Mouse (Mus musculus) neural tube, embryonic 10.5 days (tissue): ENCODE measurements around the gene Rgs7bp.

Experiments used
- DNase-seq: peaks from one replicate; pipeline ENCODE4 v3.0.0-alpha.2; 2017; ENCODE audit warnings: low spot score; ENCODE audit errors: extremely low spot score

The Rgs7bp gene

GRCm38 (mm10) chr13:105054181-105054940 lies at the start of gene Rgs7bp:
Gene Rgs7bp (minus strand): TSS chr13:105054930.
- DNase-seq = peak; percentile 85

- DNase-seq = no peak
Observed at GRCm38 (mm10) chr13:105104385-105104784, 49.7 kb upstream of the Rgs7bp start.

GRCm38 (mm10) chr13:105100705-105101104 lies 46.0 kb upstream of the Rgs7bp start:
- DNase-seq = no peak

- no peak for DNase-seq
Observed at GRCm38 (mm10) chr13:105096316-105096715, 41.6 kb upstream of the Rgs7bp start.

GRCm38 (mm10) chr13:105089276-105089675 lies 34.5 kb upstream of the Rgs7bp start:
- DNase-seq = no peak

GRCm38 (mm10) chr13:105081862-105082261 lies 27.1 kb upstream of the Rgs7bp start, which contains the start of gene 4933425L06Rik:
Gene 4933425L06Rik (plus strand): TSS chr13:105082122.
- DNase-seq = no peak

GRCm38 (mm10) chr13:105066890-105067845 lies 12.4 kb upstream of the Rgs7bp start:
- no peak for DNase-seq

- DNase-seq = no peak
Observed at GRCm38 (mm10) chr13:105066119-105066518, 11.4 kb upstream of the Rgs7bp start.

GRCm38 (mm10) chr13:105055374-105055773 lies 644 bp upstream of the Rgs7bp start:
- no peak for DNase-seq

GRCm38 (mm10) chr13:105054941-105055309 lies 195 bp upstream of the Rgs7bp start:
- peak; percentile 36 for DNase-seq

- no peak for DNase-seq
Observed at GRCm38 (mm10) chr13:105053618-105054017, 1.1 kb downstream of the Rgs7bp start.

GRCm38 (mm10) chr13:105051432-105051831 lies 3.3 kb downstream of the Rgs7bp start:
- no peak for DNase-seq

- DNase-seq = no peak
Observed at GRCm38 (mm10) chr13:105048662-105049061, 6.1 kb downstream of the Rgs7bp start.

GRCm38 (mm10) chr13:105047377-105047776 lies 7.4 kb downstream of the Rgs7bp start:
- no peak for DNase-seq

GRCm38 (mm10) chr13:105043882-105044281 lies 10.8 kb downstream of the Rgs7bp start:
- no peak for DNase-seq

- DNase-seq = no peak
Observed at GRCm38 (mm10) chr13:105038334-105038733, 16.4 kb downstream of the Rgs7bp start.

- DNase-seq = no peak
Observed at GRCm38 (mm10) chr13:105037816-105038215, 16.9 kb downstream of the Rgs7bp start.

GRCm38 (mm10) chr13:105031882-105032281 lies 22.8 kb downstream of the Rgs7bp start:
- DNase-seq = no peak

- DNase-seq = no peak
Observed at GRCm38 (mm10) chr13:105028276-105028675, 26.5 kb downstream of the Rgs7bp start.

- DNase-seq = no peak
Observed at GRCm38 (mm10) chr13:105016577-105016976, 38.2 kb downstream of the Rgs7bp start.

GRCm38 (mm10) chr13:105015710-105016404 lies 38.9 kb downstream of the Rgs7bp start:
- DNase-seq = no peak

- no peak for DNase-seq
Observed at GRCm38 (mm10) chr13:105011300-105011699, 43.4 kb downstream of the Rgs7bp start.
